Mouse (Mus musculus) spleen, adult 12 weeks (tissue): Measurements from ENCODE around the gene Gm17783.
"Not testable (repeated sequence)": the region's sequence is repeated elsewhere in the genome, so short reads cannot be mapped to it uniquely, and the experiment has no call there.

Experiments used
- DNase-seq: peaks from one replicate; pipeline ENCODE4 v3.0.0; 2022; ENCODE audit warnings: low spot score

The Gm17783 gene

DNA sequence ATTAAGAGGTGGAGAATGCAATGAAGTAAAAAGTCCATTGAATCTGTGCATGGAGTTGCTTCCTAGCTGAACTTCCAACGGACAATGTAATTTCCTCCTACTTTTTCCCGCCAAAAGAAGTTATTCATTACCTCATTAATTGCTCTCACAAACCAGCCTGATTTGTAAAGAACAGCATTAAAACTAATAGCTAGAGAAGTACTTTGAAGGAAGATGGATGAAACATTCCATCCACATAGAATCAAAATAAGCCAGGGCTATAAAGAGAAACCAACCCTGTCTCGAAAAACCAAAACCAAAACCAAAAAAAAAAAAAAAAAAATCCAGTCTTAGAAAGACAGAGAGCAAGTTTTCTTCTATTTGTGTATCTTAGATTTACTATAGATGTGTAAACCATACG is at the start of gene Gm17783:
Gene Gm17783, minus strand, starts transcription at position 101 of the 400 bp plus-strand sequence.
- DNase-seq: no peak

DNA sequence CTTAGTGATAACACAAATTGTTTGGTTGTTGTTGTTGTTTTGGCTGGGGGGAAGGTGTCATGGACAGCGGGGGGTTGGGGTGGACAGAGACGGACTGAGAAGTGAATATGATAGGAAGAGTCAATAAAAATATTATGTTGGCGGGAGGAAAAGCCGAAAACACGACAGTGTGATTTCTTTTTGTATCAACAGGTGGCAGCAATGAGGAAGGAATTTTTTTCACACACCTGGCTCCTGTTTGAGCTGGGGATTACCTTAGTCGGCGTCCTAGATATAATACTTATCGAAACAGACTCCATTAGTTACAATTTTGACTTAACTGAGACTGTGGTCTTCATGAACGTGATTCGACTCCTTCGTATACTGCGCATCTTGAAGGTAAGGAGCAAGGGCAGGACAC is 48.0 kb upstream of the Gm17783 start:
- no peak for DNase-seq

DNA sequence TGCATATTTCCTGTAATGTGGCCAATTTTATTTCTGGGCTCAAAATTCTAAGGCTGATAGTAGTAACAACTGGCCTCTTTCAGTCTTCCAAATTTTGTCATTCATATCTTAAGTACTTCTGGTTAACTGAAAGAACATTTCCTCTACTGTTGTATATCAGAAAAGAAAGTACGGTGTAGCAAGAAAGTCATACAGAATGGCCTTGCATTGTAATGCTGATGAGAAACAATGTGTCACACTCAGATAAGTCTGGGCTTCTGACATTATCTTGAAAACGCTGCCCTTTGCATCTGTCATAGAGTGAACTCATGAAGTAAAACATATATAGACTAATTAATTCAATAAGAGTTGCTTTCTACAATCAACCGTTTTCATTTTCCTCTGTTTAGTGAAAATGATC is 40.5 kb upstream of the Gm17783 start:
- DNase-seq: no peak

GRCm38 (mm10) chr16:45561747-45562146 is 29.9 kb upstream of the Gm17783 start:
- DNase-seq: no peak

DNA sequence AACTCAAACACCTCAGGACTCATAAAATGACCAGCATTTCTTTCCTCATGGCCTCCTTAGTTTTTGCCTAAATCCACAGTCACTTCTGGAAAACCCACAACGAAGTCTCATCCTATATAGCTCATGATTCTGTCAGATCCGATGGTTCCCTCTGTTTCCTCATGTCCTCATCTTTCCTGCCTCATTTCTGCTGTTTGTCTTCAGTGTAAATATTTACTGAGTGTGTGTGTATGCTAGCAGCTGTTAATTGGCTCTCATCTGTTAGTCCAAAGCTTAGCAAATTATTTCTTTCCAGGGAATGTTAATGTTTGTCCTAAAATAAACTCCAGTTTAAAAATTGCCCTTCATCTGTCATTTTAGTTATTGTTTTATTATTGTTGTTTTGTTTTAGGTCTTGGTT is 19.7 kb upstream of the Gm17783 start:
- no peak for DNase-seq

- DNase-seq: no peak
These were observed 16.1 kb upstream of the Gm17783 start for GRCm38 (mm10) chr16:45547982-45548381.

DNA sequence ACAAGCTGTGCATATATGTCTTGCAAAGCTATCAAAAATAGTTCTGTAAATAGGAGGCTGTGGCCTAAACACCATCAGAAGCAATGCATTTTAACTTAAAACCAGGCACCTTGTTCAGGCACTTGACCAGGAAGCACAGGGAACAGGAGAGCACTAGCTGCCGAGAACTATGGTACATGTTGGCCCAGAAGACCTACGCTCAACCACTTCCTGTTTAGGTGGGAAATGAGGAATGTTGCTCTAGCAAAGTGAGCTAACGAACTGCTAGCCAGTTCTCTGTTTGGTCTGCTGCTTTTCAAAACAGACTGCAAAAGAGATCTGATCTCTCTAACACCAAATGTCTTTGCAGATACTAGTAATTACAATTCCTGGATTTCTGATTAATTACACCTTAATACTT is 12.5 kb upstream of the Gm17783 start:
- no peak for DNase-seq

DNA sequence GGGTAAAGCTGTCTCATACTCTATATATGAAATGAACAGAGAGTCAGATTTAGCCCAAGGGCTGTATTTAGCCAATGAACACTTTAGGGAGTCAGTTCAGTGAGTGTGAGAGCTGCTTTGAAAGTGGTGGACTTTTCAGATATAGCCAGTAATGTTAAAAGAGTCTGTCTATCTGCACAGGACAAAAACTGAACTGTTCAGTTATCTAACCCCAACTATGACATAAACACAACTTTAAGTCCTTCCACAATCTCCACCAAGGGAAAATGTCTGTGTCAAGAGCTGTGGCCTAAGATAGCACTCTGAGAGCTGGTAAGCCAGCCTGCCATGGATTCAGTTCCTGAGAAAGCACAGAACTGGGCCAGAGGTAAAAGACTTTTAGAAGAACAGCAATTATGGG is 10.3 kb upstream of the Gm17783 start:
- DNase-seq: no peak

GRCm38 (mm10) chr16:45538342-45538741 is 6.5 kb upstream of the Gm17783 start:
- not testable (repeated sequence) for DNase-seq

DNA sequence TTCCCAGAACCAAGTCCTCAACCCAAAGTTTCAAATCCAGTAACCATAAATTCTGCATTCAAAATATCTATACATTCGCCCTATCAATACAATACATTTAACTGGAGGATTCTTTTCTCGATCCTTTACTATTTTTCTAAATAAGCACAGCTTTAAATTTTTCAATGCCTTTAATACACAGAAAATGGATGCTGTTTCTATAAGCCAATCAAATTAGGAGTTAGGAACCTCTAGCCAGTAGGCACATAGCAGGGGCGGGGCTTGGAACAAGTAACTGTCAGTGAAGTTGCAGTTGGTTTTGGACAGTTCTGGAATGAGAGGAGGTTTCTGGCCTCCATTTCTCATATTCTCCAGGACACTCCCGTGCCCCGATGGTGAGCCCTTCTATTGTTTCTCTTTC is 3.2 kb upstream of the Gm17783 start, which contains the start of gene Slc9c1:
Gene Slc9c1, plus strand, starts transcription at position 301 of the 400 bp plus-strand sequence.
- DNase-seq: no peak

DNA sequence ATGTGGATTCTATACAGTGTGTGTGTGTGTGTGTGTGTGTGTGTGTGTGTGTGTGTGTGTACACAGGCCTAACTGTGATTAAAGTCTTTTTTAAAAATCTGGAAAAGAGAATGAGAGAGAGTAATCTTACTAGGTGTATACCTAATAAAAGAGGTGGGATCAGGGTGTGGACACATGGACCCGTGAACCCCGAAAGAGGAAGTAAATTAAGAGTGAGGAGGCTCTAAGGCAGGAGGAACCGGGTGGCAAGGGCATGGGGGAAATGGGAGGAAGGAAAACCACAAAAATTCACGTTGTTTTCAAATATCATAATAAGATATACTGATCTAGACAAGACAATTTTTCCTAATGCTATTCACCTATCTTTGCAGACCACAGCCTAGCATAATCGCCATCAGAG is 6.3 kb downstream of the Gm17783 start:
- no peak for DNase-seq

DNA sequence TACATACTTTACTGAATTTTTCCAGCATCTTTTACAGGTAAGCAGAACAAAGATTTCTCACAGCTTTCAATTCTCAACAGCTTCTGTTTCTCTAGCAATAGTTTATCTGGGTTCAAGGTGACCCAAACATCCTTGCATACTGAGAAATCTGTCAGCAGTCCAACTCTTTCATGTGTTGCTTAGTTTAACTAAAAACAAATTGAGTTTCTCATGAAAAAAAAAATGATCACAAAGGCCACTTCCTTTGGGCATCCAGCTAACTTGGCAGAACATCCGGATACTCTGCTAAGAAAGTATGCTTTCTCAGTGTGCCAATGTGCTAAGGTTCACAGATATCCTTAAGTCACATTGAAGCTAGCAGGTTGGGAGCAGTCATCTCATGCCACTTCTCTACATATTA is 36.5 kb downstream of the Gm17783 start:
- no peak for DNase-seq

- no peak for DNase-seq
These were observed 38.9 kb downstream of the Gm17783 start, which contains the start of gene Gm609 for GRCm38 (mm10) chr16:45492927-45493326. Gene Gm609 (minus strand): TSS chr16:45492969.

GRCm38 (mm10) chr16:45476991-45477390 is 54.9 kb downstream of the Gm17783 start:
- DNase-seq: no peak

DNA sequence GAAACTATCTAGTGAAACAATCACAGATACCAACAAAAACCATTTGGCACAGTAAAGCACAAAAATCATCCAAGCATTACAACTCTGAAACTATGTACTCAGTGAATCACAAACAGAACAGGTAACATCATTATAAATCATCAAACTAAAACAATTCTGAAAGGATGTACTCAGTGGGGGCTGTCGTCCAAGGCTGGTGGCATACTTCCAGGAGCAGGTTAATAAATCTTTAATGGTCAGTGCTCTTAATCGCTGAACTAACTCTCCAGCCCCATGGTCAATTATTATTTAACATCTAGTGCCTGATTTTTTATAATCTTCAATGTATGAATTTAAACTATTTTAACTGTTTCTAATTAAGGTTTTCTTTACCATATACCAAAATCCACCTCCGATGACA is 60.0 kb downstream of the Gm17783 start:
- not testable (repeated sequence) for DNase-seq
